Mouse (Mus musculus) thymus, postnatal 0 days (tissue): ENCODE data around the gene Mcam. TPM values are rescaled to one million over a fixed set of nuclear protein-coding genes. Genes with fewer than 3 reads are reported as not detected.

Source experiments
- DNase-seq: peaks from one replicate; pipeline ENCODE4 v3.0.0-alpha.2; 2015; ENCODE audit warnings: low spot score
- polyA plus RNA-seq: library from polyadenylated mRNA; unstranded; fragments of >200 nt; fragmentation: Nextera tagmentation; extraction: Ambion mirVana; gene quantifications from 2 replicates; pipeline ENCODE4 v1.2.1, GENCODE M21; 2015

The Mcam gene
- polyA plus RNA-seq = 6.9 and 7.9 TPM in 2 replicates

GRCm38 (mm10) chr9:44134101-44134850 is at the start of gene Mcam:
Mcam (plus strand) TSS chr9:44134469.
- DNase-seq = peak; percentile 65

GRCm38 (mm10) chr9:44084659-44085229 is 49.5 kb upstream of the Mcam start:
- DNase-seq = peak; percentile 55

- DNase-seq = no peak
Measured at GRCm38 (mm10) chr9:44085276-44085675, 49.0 kb upstream of the Mcam start.

GRCm38 (mm10) chr9:44085741-44086665 is 48.3 kb upstream of the Mcam start:
- DNase-seq = no peak

- DNase-seq = no peak
Measured at GRCm38 (mm10) chr9:44086960-44087359, 47.3 kb upstream of the Mcam start.

GRCm38 (mm10) chr9:44087761-44088455 is 46.4 kb upstream of the Mcam start:
- DNase-seq = no peak

GRCm38 (mm10) chr9:44088877-44089608 is 45.2 kb upstream of the Mcam start:
- peak; percentile 44 for DNase-seq

- peak; percentile 83 for DNase-seq
Measured at GRCm38 (mm10) chr9:44093612-44094503, 40.4 kb upstream of the Mcam start.

- DNase-seq = no peak
Measured at GRCm38 (mm10) chr9:44094737-44095136, 39.5 kb upstream of the Mcam start.

- DNase-seq = no peak
Measured at GRCm38 (mm10) chr9:44095781-44096180, 38.5 kb upstream of the Mcam start.

- DNase-seq = no peak
Measured at GRCm38 (mm10) chr9:44096536-44096935, 37.7 kb upstream of the Mcam start.

- no peak for DNase-seq
Measured at GRCm38 (mm10) chr9:44101490-44101889, 32.8 kb upstream of the Mcam start, which contains the start of gene Mfrp. Mfrp (plus strand) TSS chr9:44101729.

GRCm38 (mm10) chr9:44104881-44105280 is 29.4 kb upstream of the Mcam start:
- DNase-seq = no peak

GRCm38 (mm10) chr9:44105781-44106180 is 28.5 kb upstream of the Mcam start:
- DNase-seq = no peak

GRCm38 (mm10) chr9:44106182-44106581 is 28.1 kb upstream of the Mcam start:
- DNase-seq = no peak

GRCm38 (mm10) chr9:44106596-44106995 is 27.7 kb upstream of the Mcam start:
- no peak for DNase-seq

GRCm38 (mm10) chr9:44107110-44107509 is 27.2 kb upstream of the Mcam start, which contains the start of gene C1qtnf5:
C1qtnf5 (plus strand) TSS chr9:44107245.
- DNase-seq = no peak

GRCm38 (mm10) chr9:44107557-44108179 is 26.6 kb upstream of the Mcam start:
- no peak for DNase-seq
